8 mouse cellular contexts compared by ENCODE assay signal in the genomic region with DNA sequence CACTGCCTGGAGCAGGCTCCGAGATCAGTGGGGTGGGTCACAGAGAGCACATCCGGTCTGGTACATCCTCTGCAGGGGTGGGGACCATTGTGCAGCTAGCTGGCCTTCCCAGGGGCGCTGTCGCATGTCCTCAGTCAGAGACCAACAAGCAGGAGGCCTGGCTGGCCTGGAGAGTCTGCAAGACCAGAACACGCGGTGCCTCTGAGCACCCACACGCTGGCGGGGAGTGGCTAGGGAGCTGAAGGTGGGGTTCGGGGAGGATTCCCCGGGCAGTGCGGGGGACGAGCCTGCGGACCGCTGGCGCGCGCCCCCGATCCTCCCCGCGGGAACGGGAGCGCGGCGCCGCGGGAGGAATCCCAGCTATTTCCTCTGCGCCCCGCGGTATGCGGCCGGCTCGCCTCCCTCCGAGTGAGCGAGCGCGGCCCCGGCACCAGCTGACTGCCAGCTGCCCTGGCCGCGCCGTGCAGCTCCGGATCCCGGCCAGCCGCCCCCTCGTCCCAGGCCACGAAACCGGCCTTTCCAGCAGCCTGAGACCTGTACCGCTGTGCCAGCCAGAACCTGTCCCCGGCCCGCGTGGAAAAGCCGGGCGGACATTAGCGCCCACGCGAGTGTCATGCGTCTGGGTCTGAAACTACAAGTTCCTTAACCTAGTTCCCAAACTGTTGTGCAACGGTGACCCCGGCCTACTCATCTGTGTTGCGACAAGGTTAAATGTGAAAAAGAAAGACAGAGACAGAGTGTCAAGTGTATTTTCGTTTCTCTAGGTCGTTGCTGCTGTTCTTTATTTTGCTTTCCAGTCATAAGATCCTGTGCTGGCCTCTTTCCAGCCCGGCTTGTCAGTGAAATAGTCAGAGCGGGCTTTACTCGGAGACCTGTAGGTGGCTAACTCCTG.
A peak's percentile ranks its signal among the peaks of the same experiment; 100 is the strongest.
DNase-seq lines count a peak whose midpoint lies in the region; ATAC-seq lines count a peak whose summit lies in the region.

No protein-coding gene starts in this region.

- intact Hi-C loops in left cerebral cortex, postnatal 36 days (cut with DNase I), result loop anchor here (2.0 to 10.0 kb wide), 3 partner anchors 75 to 356 kb away; partner anchors contain the start of genes Cox7a2l, Eml4 and Kcng3

- peak; percentile 53 for DNase-seq in ZHBTc4 (ENCODE audit: low read depth, low spot score)
- DNase-seq in embryo, embryonic 10 days (ENCODE audit: low spot score), result peak; percentile 82
- peak; percentile 79 for DNase-seq in gastrocnemius, postnatal 25 days
- DNase-seq in left cerebral cortex, postnatal 36 days (ENCODE audit: low spot score in 2 of 2), result peak; percentile 71 to 82
- DNase-seq in mesoderm, embryonic 11.5 days (ENCODE audit: low read depth, low spot score), result peak; percentile 81
- peak; percentile 78 for DNase-seq in right cerebral cortex, postnatal 25 days
- DNase-seq in urinary bladder, postnatal 4 days (ENCODE audit: low spot score in 2 of 2), result peak; percentile 74 to 77

- peak; percentile 20 for ATAC-seq in inflammation-experienced regulatory T-cells, adult 6 months

Comparison
In these comparisons a context has a peak if more than half of its experiments do, and no peak if none do; other contexts are left out.
1. Peak in every context shown above with its lines: DNase-seq and ATAC-seq.